Mouse (Mus musculus) liver, adult 2 months (tissue): ENCODE results near the gene Xlr3b.
"Not testable (repeated sequence)": the region's sequence is repeated elsewhere in the genome, so short reads cannot be mapped to it uniquely, and the experiment has no call there.

Experiments used
- CTCF ChIP-seq: fragments of 200-500 bp; IDR thresholded peaks from 2 replicates; pipeline ENCODE4 v1.5.1; 2011; ENCODE audit warnings: low read depth, low read length, control low read depth
- POLR2A ChIP-seq: fragments of 200-500 bp; IDR thresholded peaks from 2 replicates; pipeline ENCODE4 v1.6.1; 2011; ENCODE audit warnings: low read length, control low read depth; ENCODE audit not compliant: insufficient read depth; ENCODE audit errors: extremely low read depth

DNA sequence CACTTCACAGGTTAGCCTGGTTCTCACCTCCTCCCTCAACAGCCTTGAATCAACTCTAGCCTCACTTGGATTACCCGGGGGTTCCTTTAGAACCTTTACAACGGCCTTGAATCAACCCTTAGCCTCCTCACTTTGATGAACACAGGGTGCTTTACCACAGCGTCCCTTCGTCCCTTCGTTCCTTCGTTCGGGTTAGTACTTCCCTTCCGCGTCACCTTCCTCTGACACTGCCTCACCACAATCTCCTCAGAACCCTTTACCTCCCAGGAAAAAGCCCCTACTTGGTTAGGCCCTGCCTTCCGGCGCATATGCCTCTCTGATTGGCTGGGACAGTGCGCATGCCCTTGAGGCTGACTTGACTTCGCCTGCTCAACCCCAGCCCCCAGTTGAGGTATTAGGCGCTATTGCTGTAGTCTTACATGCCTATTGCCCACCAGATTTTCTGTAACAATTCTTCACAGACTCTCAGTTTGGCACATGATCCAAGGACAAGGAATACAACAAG is 50.9 kb downstream of the Xlr3b start, which contains the start of gene Xlr4c:
- not testable (repeated sequence) for TF ChIP-seq POLR2A, CTCF
